Mouse (Mus musculus) cortical plate, adult 2 months (tissue): ENCODE results near the gene Hoxa13.

Source experiments
- CTCF ChIP-seq: fragments of 200-500 bp; IDR thresholded peaks from 2 replicates; pipeline ENCODE4 v1.5.1; 2011; ENCODE audit warnings: mild to moderate bottlenecking, control low read depth, low read length; ENCODE audit not compliant: insufficient read depth; ENCODE audit errors: extremely low read depth
- POLR2A ChIP-seq: fragments of 200-500 bp; IDR thresholded peaks from 2 replicates; pipeline ENCODE4 v1.6.1; 2011; ENCODE audit warnings: mild to moderate bottlenecking, low read length, control low read depth; ENCODE audit not compliant: insufficient read depth; ENCODE audit errors: extremely low read depth

DNA sequence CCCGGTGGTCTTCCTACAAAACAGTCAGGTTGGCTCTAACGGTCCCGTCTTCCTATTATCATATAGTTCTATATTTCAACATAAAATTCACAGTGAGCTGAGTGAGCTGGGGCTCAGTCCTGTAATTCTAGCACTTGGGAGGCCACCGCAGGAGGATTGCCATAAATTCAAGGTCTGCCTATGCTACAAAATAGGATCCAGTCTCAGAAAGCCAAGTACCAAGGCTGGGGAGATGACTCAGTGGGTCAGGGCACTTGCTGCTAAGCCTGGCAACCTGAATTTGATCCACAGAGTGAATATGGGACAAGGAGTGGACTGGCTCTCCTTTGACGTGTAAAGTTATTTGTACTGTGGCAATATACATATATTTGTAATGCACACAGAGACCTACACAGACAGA, 23.2 kb upstream of the Hoxa13 start:
- no peak for TF ChIP-seq POLR2A
- TF ChIP-seq CTCF = no peak
